Mouse (Mus musculus) liver, embryonic 11.5 days (tissue): ENCODE measurements around the gene Trhde. TPM values are rescaled to one million over a fixed set of nuclear protein-coding genes. Genes with fewer than 3 reads are reported as not detected.

Experiments used
- ATAC-seq: fragments of 200-750 bp; cut with Nextera tagmentation; replicated peaks from 2 replicates; pipeline ENCODE4 v1.8.0; 2017; ENCODE audit warnings: moderate number of reproducible peaks, mild to moderate bottlenecking, moderate TSS enrichment, moderate library complexity; ENCODE audit not compliant: low FRiP score
- DNase-seq: peaks from one replicate; pipeline ENCODE4 v3.0.0-alpha.2; 2017; ENCODE audit warnings: low spot score
- H3K27ac ChIP-seq: fragments of 300-500 bp; sonication (generic); 2 replicates; pipeline ENCODE4 v1.5.1; 2014; ENCODE audit warnings: mild to moderate bottlenecking, low read depth, low read length, control low read depth
- H3K27me3 ChIP-seq: fragments of 300-500 bp; sonication (generic); replicated peaks from 2 replicates; pipeline ENCODE4 v1.6.1; 2014; ENCODE audit warnings: low read length, mixed read lengths; ENCODE audit not compliant: control insufficient read depth, insufficient read depth
- H3K36me3 ChIP-seq: fragments of 300-500 bp; sonication (generic); 2 replicates; pipeline ENCODE4 v1.6.1; 2014; ENCODE audit warnings: mild to moderate bottlenecking, low read length, moderate library complexity, mixed read lengths; ENCODE audit not compliant: control insufficient read depth, insufficient read depth
- H3K4me1 ChIP-seq: fragments of 300-500 bp; sonication (generic); replicated peaks from 2 replicates; pipeline ENCODE4 v1.6.1; 2014; ENCODE audit warnings: low read length, mixed read lengths; ENCODE audit not compliant: control insufficient read depth, insufficient read depth
- H3K4me2 ChIP-seq: fragments of 300-500 bp; sonication (generic); 2 replicates; pipeline ENCODE4 v1.6.1; 2014; ENCODE audit warnings: mild to moderate bottlenecking, control low read depth, moderate library complexity
- H3K4me3 ChIP-seq: fragments of 300-500 bp; sonication (generic); 2 replicates; pipeline ENCODE4 v1.5.1; 2014; ENCODE audit warnings: low read depth, low read length, control low read depth
- H3K9ac ChIP-seq: fragments of 300-500 bp; sonication (generic); 2 replicates; pipeline ENCODE4 v1.6.1; 2014; ENCODE audit warnings: low read depth, low read length, control low read depth
- H3K9me3 ChIP-seq: fragments of 300-500 bp; sonication (generic); 2 replicates; pipeline ENCODE4 v1.6.1; 2016; ENCODE audit warnings: low read length, inconsistent platforms, mixed read lengths; ENCODE audit not compliant: control insufficient read depth
- WGBS: fragments of 180-500 bp; shearing (Covaris S2); extraction: QIAGEN DNeasy Blood & Tissue Kit; methylation state at CpG from one replicate; pipeline ENCODE4 v1.1.7; 2014; 5-methylcytosine and 5-hydroxymethylcytosine counted together
- polyA plus RNA-seq: library from polyadenylated mRNA; unstranded; fragments of >200 nt; fragmentation: Nextera tagmentation; extraction: Ambion mirVana; gene quantifications from 2 replicates; pipeline ENCODE4 v1.2.1, GENCODE M21; 2014

Trhde gene
- polyA plus RNA-seq, 1 experiment from 2014 or later: not detected

DNA sequence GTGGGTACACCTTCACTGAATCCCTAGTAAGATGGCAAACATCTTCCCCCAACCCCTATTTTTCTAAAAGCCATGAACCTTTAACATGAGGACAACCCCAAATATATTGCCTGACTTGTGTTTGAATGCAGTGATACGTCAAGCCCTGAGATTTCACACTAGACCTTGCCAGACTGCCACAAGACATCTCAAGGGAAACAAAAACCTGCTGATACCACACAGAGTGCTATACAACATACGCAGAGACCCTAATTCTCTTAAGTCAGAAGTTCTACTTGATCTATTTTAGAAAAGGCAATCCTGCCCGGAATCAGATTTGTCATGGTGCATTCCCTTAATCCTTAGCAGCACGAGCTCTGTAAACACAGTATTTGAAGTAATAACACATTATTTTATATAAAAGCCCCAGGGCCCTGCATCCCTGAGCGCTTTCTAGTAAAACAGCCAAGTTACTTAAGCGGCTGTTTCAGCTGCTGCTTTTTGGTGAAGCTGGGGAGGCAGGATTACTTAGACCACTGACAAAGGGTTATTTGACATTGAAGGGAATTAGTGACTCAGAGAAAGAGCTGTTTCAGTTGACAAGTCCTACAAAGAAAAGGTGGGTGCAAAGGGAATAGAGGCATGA is 130.2 kb downstream of the Trhde start:
- no peak overlapping the region for H3K4me3 ChIP-seq
- ATAC-seq (no peak), DNase-seq (no peak)
- no peaks in the 10 kb centered on the region for H3K36me3 ChIP-seq
- H3K27ac ChIP-seq: no peak overlapping the region
- no peaks in the 10 kb centered on the region for H3K27me3 ChIP-seq
- no peak overlapping the region for H3K4me2 ChIP-seq
- H3K9ac ChIP-seq: no peak overlapping the region
- H3K9me3 ChIP-seq: no peaks in the 10 kb centered on the region
- 83% methylated on average over 6 of the region's 6 CpGs for WGBS
- H3K4me1 ChIP-seq: no peaks in the 10 kb centered on the region

GRCm38 (mm10) chr10:114593046-114593445 is 209.1 kb downstream of the Trhde start:
- H3K9ac ChIP-seq: no peak overlapping the region
- H3K4me3 ChIP-seq: no peak overlapping the region
- H3K27ac ChIP-seq: no peak overlapping the region
- no peaks in the 10 kb centered on the region for H3K4me1 ChIP-seq
- H3K27me3 ChIP-seq: no peaks in the 10 kb centered on the region
- ATAC-seq (no peak), DNase-seq (no peak)
- H3K36me3 ChIP-seq: no peaks in the 10 kb centered on the region
- H3K9me3 ChIP-seq: no peaks in the 10 kb centered on the region
- H3K4me2 ChIP-seq: no peak overlapping the region
- WGBS: 76% methylated on average over 3 of the region's 3 CpGs

DNA sequence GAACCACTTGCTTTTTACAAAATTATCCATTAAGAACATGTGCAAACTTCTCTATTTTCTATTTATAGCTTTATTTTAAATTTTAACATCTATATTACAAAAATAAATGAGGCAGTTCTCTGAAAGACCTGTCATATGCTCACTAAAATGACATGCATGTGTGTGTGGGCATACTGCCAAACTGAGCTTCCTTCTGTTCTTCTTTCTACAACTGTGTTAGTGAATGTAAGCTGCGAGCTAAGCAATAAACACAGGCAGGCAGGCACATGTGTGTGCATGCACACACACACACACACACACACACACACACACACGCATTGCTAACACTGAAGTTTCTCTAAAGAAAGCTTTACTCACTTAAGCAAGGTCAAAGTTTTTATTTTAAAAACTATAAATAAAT is 223.2 kb downstream of the Trhde start:
- Histone ChIP-seq H3K4me3 (no peak overlapping the region), H3K4me1 (no peaks in the 10 kb centered on the region), H3K27ac (no peak overlapping the region), H3K27me3 (no peaks in the 10 kb centered on the region), H3K9ac (no peak overlapping the region), H3K4me2 (no peak overlapping the region), H3K36me3 (no peaks in the 10 kb centered on the region), H3K9me3 (no peaks in the 10 kb centered on the region)
- no peak for DNase-seq
- WGBS: 82% methylated on average over 2 of the region's 2 CpGs
- no peak for ATAC-seq

GRCm38 (mm10) chr10:114567891-114568290 is 234.2 kb downstream of the Trhde start:
- no peaks in the 10 kb centered on the region for H3K36me3 ChIP-seq
- no peak overlapping the region for H3K9ac ChIP-seq
- H3K4me1 ChIP-seq: no peaks in the 10 kb centered on the region
- H3K9me3 ChIP-seq: no peaks in the 10 kb centered on the region
- no peak overlapping the region for H3K27ac ChIP-seq
- no peak overlapping the region for H3K4me3 ChIP-seq
- ATAC-seq (no peak), DNase-seq (no peak)
- 90% methylated on average over 1 of the region's 1 CpGs for whole genome bisulfite sequencing
- H3K27me3 ChIP-seq: no peaks in the 10 kb centered on the region
- H3K4me2 ChIP-seq: no peak overlapping the region

GRCm38 (mm10) chr10:114509186-114509585 is 292.9 kb downstream of the Trhde start:
- Histone ChIP-seq H3K4me3 (no peak overlapping the region), H3K9ac (no peak overlapping the region), H3K9me3 (no peaks in the 10 kb centered on the region), H3K27me3 (no peaks in the 10 kb centered on the region), H3K4me1 (no peaks in the 10 kb centered on the region), H3K4me2 (no peak overlapping the region), H3K27ac (no peak overlapping the region), H3K36me3 (no peaks in the 10 kb centered on the region)
- 77% methylated on average over 1 of the region's 1 CpGs for WGBS
- ATAC-seq: no peak
- DNase-seq: no peak

GRCm38 (mm10) chr10:114488806-114489205 is 313.3 kb downstream of the Trhde start:
- no peaks in the 10 kb centered on the region for H3K27me3 ChIP-seq
- DNase-seq: no peak
- no peak overlapping the region for H3K9ac ChIP-seq
- WGBS: 84% methylated on average over 4 of the region's 4 CpGs
- ATAC-seq: no peak
- no peak overlapping the region for H3K4me2 ChIP-seq
- no peak overlapping the region for H3K27ac ChIP-seq
- H3K9me3 ChIP-seq: no peaks in the 10 kb centered on the region
- H3K4me3 ChIP-seq: no peak overlapping the region
- no peaks in the 10 kb centered on the region for H3K4me1 ChIP-seq
- H3K36me3 ChIP-seq: no peaks in the 10 kb centered on the region

- H3K4me1 ChIP-seq: no peaks in the 10 kb centered on the region
- no peaks in the 10 kb centered on the region for H3K36me3 ChIP-seq
- DNase-seq: no peak
- WGBS: 70% methylated on average over 3 of the region's 3 CpGs
- H3K9ac ChIP-seq: no peak overlapping the region
- no peak overlapping the region for H3K4me3 ChIP-seq
- H3K27me3 ChIP-seq: no peaks in the 10 kb centered on the region
- no peaks in the 10 kb centered on the region for H3K9me3 ChIP-seq
- H3K27ac ChIP-seq: no peak overlapping the region
- H3K4me2 ChIP-seq: no peak overlapping the region
- no peak for ATAC-seq
These were observed 346.5 kb downstream of the Trhde start for GRCm38 (mm10) chr10:114455591-114455990.

- H3K9me3 ChIP-seq: no peaks in the 10 kb centered on the region
- H3K4me1 ChIP-seq: no peaks in the 10 kb centered on the region
- no peak overlapping the region for H3K9ac ChIP-seq
- DNase-seq (no peak), ATAC-seq (no peak)
- no peaks in the 10 kb centered on the region for H3K36me3 ChIP-seq
- H3K27ac ChIP-seq: no peak overlapping the region
- 75% methylated on average over 6 of the region's 6 CpGs for WGBS
- no peaks in the 10 kb centered on the region for H3K27me3 ChIP-seq
- no peak overlapping the region for H3K4me3 ChIP-seq
- H3K4me2 ChIP-seq: no peak overlapping the region
These were observed 354.0 kb downstream of the Trhde start for GRCm38 (mm10) chr10:114448116-114448515.

DNA sequence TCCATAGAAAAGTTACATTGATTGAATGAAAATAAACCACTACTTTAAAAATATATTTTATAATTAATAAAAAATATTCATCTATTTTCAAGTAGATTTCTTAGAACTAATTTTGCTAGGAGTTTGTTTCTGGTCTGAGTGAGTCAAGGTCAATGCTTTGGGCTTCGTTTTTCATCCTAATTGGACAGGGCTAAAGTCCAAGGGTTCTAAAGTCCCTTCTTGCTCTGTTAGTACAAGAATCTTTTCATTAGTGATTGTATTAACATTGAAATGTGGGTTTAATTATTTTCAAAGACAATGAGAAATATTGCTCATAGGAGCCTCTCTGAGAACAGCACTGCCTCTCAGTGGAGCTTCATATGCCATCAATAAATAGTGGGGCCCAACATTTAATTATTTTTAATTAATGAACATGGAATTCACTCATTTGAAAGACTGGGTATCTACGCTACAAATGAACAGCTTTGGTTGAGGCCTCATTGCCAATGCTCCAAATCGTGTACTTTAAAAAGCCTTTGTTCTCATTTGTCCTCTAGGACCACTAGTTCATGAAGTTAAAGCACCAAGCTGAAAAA is 383.1 kb downstream of the Trhde start:
- H3K36me3 ChIP-seq: no peaks in the 10 kb centered on the region
- no peak overlapping the region for H3K27ac ChIP-seq
- WGBS: 66% methylated on average over 3 of the region's 3 CpGs
- no peaks in the 10 kb centered on the region for H3K4me1 ChIP-seq
- H3K9ac ChIP-seq: no peak overlapping the region
- H3K9me3 ChIP-seq: no peaks in the 10 kb centered on the region
- H3K27me3 ChIP-seq: no peaks in the 10 kb centered on the region
- DNase-seq (no peak), ATAC-seq (no peak)
- no peak overlapping the region for H3K4me2 ChIP-seq
- no peak overlapping the region for H3K4me3 ChIP-seq
